Mouse (Mus musculus) v-Abl transformed pro-B cells (cell line): ENCODE measurements around the gene Cnfn.

Experiments
- in situ Hi-C, 2 experiments: fragments of 400-800 bp; cut with MboI; formaldehyde crosslinking; loops; one replicate each; pipeline ENCODE4 v1.15.1; 2025; ENCODE audit not compliant: unreplicated experiment in 2 of 2

Gene Cnfn

DNA sequence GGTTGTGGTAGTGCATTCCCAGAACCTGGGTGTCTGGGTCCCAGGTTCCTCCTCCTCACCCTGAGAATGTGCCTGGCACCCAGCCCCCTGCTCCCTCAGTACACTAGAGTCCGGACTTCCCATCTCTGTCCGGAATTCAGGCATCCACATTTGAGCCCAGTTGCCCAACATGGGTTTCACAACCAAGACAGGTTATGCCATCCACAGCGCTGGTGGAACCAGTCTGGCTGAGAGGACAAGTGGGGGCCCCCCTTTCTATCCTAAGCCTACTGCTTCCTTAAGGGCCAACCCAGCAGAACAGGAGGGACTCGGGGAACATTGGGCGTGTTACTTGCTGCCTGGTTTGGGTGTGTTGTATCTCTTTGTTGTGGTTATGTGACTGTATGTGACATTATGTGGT lies 2.9 kb upstream of the Cnfn start:
- in situ Hi-C loops: no loop called here

DNA sequence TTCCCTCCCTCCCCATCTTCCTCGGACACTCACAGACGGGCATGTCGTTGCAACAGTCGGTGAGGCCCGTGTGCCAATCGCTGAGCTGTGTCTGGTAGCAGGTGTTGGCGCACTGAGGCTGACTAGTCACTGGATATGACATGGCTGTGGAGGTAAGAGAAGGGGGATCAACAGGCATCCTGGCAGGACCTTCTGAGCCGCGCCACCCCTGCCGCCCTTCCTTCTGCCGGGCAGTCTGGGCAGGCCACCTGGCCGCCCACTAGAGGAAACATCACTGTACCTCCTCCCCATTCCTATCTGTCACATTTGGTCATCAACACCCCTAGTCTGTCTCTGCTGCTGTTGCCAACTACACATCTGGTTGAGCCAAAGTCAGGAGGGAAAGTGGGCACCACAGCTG lies 1.2 kb downstream of the Cnfn start:
- in situ Hi-C loops: no loop called here

DNA sequence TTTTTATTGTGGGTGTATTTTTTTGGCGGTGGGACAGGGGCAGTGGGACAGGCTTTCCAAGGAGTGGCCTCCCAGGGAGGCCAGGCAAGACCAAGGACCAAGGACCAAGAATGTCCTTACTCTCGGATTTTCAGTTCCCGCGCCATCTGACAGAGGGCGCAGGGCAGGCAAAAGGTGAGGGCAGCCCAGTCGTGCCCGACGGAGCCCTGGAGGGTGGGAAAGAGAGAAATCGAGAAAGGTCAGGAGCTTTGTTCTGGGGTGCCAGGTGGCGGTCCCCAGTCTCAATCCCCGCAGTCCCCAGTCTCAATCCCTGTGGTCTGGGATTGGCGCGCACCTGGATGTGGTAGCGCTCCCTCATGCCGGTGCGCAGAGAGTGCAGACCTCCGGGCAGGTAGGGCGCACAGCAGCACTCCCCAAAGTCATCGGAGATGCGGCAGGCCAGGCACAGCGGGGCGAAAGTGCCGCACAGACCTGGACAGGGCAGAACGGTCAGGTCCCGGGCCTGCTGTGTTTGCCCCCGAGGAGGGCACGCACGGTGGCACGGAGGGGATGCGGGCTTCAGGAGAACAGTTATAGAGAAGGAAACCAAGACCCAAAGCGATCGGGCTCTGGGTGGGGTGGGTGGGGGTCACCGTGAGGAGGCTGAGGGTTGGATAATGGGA lies 1.8 kb downstream of the Cnfn start:
- in situ Hi-C loops: no loop called here

DNA sequence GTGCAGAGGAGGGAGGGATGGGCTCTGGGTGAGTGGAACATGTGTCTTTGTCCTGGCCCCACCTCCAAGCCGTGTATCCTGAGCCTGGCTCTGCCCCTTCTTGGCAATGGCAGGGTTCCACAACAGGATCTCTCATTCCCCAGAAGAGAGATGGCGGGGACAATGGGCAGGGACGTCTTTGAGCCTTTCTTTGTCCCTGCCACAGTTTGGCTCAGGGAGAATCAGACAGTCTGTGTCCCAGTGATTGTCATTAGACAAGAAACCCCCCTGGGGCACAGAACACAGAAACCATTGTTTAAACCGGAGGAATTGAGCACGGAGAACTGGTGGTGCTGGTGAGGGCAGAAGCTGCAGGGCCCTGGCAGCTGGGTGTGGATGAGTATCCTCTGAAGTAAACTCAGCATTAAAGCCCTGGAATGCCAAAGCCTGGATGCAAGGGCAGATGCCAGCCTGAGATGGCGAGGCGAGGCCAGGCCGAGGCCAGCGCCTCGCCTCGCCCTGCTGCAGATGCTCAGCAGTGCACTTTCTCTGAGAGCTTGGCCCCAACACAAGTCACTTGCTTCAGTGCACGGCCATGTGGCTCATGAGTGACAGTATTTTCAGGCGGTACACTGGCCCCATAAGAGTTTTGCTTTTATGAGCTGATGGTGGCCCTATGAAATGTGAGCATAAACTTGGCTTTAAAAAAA lies 3.4 kb downstream of the Cnfn start:
- in situ Hi-C loops: no loop called here

DNA sequence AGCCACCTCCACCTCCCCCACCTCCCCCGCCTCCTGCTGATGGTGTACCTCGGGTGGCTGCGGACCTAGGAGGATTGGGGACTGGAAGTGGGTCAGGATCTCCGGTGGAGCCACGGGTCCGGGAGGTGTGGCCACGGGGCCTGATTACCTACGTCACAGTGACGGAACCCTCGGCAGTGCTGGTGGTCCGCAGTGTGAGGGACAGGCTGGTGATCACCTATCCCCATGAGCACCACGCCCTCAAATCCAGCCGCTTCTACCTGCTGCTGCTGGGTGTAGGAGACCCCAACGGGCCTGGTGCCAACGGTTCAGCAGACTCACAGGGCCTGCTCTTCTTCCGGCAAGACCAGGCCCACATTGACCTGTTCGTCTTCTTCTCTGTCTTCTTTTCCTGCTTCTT lies 5.9 kb downstream of the Cnfn start:
- in situ Hi-C loops: no loop called here

- in situ Hi-C loops: no loop called here
These were observed 6.4 kb downstream of the Cnfn start for GRCm38 (mm10) chr7:25363151-25363550.

DNA sequence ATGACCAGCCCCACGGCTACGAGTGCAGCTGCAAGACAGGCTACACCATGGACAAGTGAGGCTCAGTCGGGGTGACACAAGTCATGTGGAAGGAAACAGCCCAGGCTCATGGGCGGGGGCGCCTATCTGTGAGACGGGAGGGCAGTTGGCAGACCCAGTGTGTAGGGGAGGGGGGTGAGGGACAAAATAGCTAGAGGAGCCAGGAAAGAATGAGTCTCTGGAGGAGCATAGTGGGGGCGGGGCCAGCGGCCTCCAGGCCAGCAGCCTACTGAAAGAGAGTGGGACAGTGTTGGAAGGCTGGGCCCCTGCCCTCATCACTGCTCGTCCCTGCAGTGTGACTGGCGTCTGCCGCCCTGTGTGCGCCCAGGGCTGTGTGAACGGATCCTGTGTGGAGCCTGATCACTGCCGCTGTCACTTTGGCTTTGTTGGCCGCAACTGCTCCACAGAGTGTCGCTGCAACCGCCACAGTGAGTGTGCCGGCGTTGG lies 10.8 kb downstream of the Cnfn start:
- in situ Hi-C loops: no loop called here

- in situ Hi-C loops: loop anchor here in 1 of 2 experiments (25.0 kb wide), 1 partner anchor 537 kb away; no protein-coding TSS in a partner anchor
These were observed 20.7 kb downstream of the Cnfn start for GRCm38 (mm10) chr7:25348861-25349260.

DNA sequence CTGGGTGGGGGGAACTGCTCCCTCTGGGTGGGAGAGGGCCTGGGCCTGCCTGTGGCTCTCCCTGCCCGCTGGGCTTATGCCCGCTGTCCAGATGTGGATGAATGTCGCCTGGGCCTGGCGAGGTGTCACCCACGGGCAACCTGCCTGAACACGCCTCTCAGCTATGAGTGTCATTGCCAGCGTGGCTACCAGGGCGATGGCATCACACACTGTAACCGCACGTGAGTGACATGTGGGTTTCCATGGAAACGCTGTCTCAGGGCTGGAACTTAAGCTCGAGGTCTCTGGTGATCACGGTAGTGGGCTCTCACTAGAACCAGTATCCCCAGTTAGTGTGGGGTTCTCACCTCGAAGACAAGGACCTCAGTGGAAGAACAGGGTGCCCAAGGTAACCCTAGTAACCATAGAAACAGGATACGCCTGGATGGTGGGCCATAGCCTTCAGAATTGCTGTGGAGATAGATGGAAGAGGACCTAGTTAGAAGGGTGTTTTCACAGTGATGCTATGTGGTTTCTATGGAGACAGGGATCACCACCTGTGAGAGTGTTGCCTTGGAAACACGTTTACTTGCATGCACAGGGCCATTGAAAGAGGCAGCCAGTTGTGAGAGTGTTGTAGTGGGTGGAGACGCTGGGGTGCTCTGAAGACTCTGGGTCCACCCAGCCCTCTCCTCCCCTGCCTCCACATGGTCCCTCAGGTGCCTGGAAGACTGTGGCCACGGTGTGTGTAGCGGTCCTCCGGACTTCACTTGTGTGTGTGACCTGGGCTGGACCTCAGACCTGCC lies 28.3 kb downstream of the Cnfn start:
- in situ Hi-C loops: loop anchor here in 1 of 2 experiments (25.0 kb wide), 1 partner anchor 529 kb away; no protein-coding TSS in a partner anchor

GRCm38 (mm10) chr7:25339329-25339728 lies 30.2 kb downstream of the Cnfn start:
- in situ Hi-C loops: loop anchor here in 1 of 2 experiments (25.0 kb wide), 1 partner anchor 527 kb away; no protein-coding TSS in a partner anchor

- in situ Hi-C loops: loop anchor here (5.0 to 25.0 kb wide), 2 partner anchors 147 to 522 kb away; no protein-coding TSS in a partner anchor
These were observed 35.1 kb downstream of the Cnfn start for GRCm38 (mm10) chr7:25334472-25334871.

- in situ Hi-C loops: loop anchor here (5.0 to 25.0 kb wide), 2 partner anchors 146 to 521 kb away; no protein-coding TSS in a partner anchor
These were observed 35.8 kb downstream of the Cnfn start for GRCm38 (mm10) chr7:25333596-25334307.

DNA sequence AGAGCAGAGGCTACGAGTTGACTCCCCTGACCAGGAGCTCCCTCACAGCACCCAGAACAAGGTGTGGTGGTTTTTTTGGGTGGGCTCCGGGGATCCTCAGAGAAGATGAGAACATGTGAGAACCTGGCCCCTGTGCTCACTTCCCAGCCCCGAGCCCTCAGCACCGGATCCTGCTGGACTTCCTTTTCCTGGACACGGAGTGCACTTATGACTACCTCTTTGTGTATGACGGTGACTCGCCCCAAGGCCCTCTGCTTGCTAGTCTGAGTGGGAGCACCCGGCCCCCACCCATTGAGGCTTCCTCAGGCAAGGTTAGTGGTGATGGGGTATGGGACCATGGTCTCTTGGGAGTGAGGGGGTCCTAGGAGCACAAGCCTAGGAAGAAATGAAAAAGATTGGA lies 43.3 kb downstream of the Cnfn start:
- in situ Hi-C loops: loop anchor here (5.0 to 25.0 kb wide), 4 partner anchors 76 to 514 kb away; no protein-coding TSS in a partner anchor

GRCm38 (mm10) chr7:25325431-25325830 lies 44.1 kb downstream of the Cnfn start:
- in situ Hi-C loops: loop anchor here (5.0 to 25.0 kb wide), 4 partner anchors 77 to 513 kb away; no protein-coding TSS in a partner anchor

- in situ Hi-C loops: no loop called here
These were observed 46.3 kb downstream of the Cnfn start for GRCm38 (mm10) chr7:25323219-25323618.

GRCm38 (mm10) chr7:25322058-25322484 lies 47.5 kb downstream of the Cnfn start:
- in situ Hi-C loops: no loop called here
